Mouse (Mus musculus) skeletal muscle tissue, adult 2 months (tissue): ENCODE measurements around the gene Noxo1.

Experiments used
- DNase-seq: peaks from one replicate; pipeline ENCODE4 v3.0.0-alpha.2; 2012; ENCODE audit warnings: low read depth, low spot score

Gene Noxo1

DNA sequence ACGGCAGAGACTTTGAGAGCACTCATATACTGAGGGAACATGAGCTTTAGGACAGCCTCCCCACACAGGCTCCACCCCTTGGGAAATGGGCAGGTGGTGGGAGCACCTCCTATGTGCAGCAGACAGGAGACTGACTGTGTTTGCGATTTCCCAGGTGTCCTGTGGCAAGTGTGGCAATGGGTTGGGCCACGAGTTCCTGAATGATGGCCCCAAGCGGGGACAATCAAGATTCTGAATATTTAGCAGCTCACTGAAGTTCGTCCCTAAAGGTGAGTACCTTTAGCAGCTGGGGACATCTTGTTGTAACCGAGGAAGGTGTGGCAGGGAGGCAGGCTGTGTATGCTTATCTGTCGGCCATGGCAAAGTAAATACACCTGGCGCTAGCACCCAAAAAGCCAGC, 43.9 kb downstream of the Noxo1 start:
- no peak for DNase-seq

DNA sequence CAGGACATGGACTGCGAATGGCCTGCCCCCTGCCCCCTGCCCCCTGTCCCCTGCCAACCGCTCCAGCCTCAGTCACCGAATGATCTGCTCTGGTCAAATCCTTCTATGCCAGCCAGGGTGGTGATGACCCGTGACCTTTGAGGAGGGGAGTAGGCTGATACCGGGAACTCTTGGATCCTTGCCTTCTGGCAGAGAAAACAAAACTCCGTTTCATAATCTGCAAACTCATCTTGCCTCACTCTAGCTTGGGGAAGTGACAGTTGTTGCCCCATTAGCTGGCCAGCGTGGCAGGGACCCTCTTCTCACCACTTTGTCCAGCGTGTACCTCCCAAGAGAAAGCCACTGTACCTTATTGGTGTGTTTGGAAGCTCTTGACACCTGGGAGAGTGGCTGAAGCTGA, 46.3 kb downstream of the Noxo1 start:
- peak; percentile 59 for DNase-seq

DNA sequence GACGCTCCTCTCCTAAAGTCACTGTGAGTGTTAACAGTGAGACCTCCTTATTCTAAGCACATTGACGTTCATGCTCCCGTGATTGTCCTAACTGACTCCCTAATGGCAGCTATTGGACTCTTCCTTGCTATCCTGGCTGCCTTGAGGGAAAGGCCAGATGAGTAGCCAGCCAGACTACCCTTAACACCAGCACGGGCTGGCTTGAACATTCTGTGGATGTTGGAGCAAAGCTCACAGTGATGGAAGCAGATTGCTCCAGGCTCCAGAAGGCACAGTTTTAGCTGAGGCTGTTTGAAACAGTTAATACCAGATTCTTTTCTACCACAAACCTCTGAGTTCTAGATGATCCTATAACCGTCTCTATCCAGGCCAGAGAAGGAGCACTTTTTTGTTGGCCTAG, 47.9 kb downstream of the Noxo1 start:
- no peak for DNase-seq

DNA sequence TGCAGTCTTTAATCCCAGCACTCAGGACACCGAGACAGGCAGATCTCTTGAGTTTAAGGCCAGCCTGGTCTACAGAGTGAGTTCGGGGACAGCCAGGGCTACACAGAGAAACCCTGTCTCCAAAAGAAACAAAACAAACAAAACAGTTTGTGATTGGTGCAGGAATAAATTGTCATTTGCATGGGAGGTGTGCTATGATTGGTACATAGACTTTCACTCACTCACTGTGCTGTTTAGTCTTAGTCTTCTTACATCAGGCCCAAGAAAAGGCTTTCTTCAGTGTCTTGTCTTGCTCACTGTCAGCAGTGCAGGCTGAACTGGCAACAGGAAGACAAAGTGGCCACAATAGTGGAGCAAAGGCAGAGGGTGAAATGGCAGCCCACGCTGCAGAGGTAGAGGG, 48.3 kb downstream of the Noxo1 start:
- no peak for DNase-seq

DNA sequence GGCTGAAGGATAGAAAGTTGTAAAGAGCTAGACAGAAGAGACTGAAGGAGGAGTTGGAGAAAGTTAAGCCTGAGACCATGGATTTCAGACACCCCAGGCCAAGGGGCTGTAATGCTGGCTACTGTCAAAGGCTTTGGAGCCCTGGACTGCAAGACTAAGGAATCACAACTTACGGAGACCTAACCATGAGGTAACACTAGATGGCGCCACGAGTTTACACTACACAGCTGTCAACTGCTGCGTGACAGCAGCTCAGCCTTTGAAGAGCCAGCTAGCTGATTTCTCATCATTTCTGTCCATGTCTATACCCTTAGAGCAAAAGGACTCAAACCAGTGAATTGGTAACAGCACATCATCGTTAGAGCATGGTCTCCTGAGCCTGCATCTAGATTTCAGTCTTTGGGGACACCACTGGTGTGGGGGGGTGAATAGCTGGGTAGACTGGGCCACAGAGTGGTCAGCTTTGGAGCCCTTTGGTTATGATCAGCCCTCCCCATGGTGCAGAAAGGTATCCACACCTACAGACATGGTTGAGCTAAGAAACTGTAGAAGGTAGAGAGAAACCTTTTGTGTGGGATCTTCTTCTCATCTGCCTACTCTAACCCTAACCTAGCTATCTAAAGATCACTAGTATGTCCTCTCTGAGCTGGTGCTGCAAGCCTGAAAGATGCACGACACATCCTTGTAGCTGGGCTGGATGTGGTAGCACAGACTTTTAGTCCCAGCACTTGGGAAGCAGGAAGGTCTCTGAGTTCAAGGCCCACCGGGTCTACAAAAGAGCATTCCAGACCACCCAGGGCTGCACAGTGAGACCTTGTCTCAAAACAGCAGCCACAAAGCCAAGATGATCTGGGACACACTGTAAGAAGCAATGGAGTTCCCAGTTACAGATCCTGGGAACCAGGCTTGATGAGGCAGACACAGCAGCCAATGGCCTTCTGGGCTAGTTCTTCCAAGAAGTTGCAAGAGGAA, 49.8 kb downstream of the Noxo1 start:
- peak; percentile 84 for DNase-seq

DNA sequence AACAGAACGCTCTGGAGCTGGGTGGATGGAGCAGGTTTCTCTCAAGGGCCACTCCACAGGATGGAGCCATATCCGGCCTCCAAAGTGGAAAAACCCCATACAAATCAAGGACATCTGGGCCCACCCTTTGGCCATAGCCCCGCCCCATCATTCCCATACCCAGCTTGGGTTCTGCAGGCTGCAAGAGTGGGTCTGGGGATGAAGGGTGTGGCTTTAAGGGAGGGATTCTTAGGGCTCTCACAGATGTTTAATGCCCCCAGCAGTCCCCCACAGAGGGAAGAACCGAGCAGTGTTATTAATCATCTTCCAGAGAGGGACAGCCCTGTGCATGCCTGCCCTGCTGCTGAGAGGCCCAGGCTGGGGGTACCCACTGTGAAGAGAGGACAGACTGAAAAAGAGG, 51.0 kb downstream of the Noxo1 start:
- DNase-seq, result no peak
